ENCODE assay signal across 16 mouse cellular contexts in genomic region chr8:13503936-13504606, GRCm38 (mm10). TPM values are rescaled to one million over a fixed set of nuclear protein-coding genes. Genes with fewer than 3 reads are reported as not detected.
A peak's percentile ranks its signal among the peaks of the same experiment; 100 is the strongest.
DNase-seq lines count a peak whose midpoint lies in the region; ATAC-seq and TF ChIP-seq lines count a peak whose summit lies in the region.
"Had no signal": no experiment of that assay in that cellular context is flagged by ENCODE, and none has a peak within 500 bp of the region (broad histone marks: within the 10 kb centered on the region; RNA-seq: fewer than 3 reads in every experiment).

No protein-coding gene starts in this region.

- no peak for DNase-seq in heart, postnatal 0 days (ENCODE audit: low spot score)
- DNase-seq in heart, postnatal 14 days, result no peak
- peak; percentile 81 for DNase-seq in 3T3-L1 (ENCODE audit: low read depth, low spot score)
- no peak for DNase-seq in Patski (ENCODE audit: low read depth, low spot score)
- no peak for DNase-seq in urinary bladder, postnatal 4 days (ENCODE audit: low spot score in 2 of 2)
- DNase-seq in T-cell, adult 2 months (ENCODE audit: low spot score), result no peak
- no peak for DNase-seq in spleen, postnatal 14 days (ENCODE audit: low spot score in 2 of 2)
- DNase-seq: cerebellum, postnatal 25 days; lung, postnatal 10 days had no signal

- H3K4me2 ChIP-seq in heart, postnatal 0 days (ENCODE audit: low read depth, low read length), result no peak overlapping the region
- H3K4me2 ChIP-seq in intestine, embryonic 15.5 days (replicated peaks), result no peak overlapping the region
- H3K4me2 ChIP-seq: hindbrain, embryonic 13.5 days; limb, embryonic 12.5 days had no signal

- no peak overlapping the region for H3K27ac ChIP-seq in heart, postnatal 0 days (ENCODE audit: low read depth)
- peak overlapping the region; percentile 1 for H3K27ac ChIP-seq in intestine, embryonic 15.5 days
- H3K27ac ChIP-seq: hindbrain, embryonic 13.5 days; limb, embryonic 12.5 days had no signal

- CTCF ChIA-PET in Patski (lab: Charles Lee), result interaction anchor here (1.0 to 2.2 kb wide), 3 partner anchors 9 to 45 kb away, joined by 3 to 11 read pairs (median 4); no protein-coding TSS in a partner anchor

- H3K36me3 ChIP-seq in heart, postnatal 0 days (replicated peaks; ENCODE audit: control insufficient read depth, insufficient read depth, low read length), result no peaks in the 10 kb centered on the region
- no peaks in the 10 kb centered on the region for H3K36me3 ChIP-seq in intestine, embryonic 15.5 days
- H3K36me3 ChIP-seq: hindbrain, embryonic 13.5 days; limb, embryonic 12.5 days had no signal

- POLR2A ChIA-PET in Patski (lab: Charles Lee), result interaction anchor here (0.9 kb wide), 1 partner anchor 12 kb away, joined by 6 read pairs; no protein-coding TSS in a partner anchor

- 55% methylated on average over 8 of the region's 8 CpGs for WGBS in heart, postnatal 0 days
- WGBS in intestine, embryonic 15.5 days, result 63% methylated on average over 8 of the region's 8 CpGs

- H3K4me3 ChIP-seq in heart, postnatal 0 days (ENCODE audit: low read depth, low read length), result no peak overlapping the region
- no peak overlapping the region for H3K4me3 ChIP-seq in intestine, embryonic 15.5 days (replicated peaks)
- H3K4me3 ChIP-seq: hindbrain, embryonic 13.5 days; limb, embryonic 12.5 days; myocyte had no signal

- peak; percentile 0; the same call in 1 of the 2 replicates for TF ChIP-seq CTCF in heart, postnatal 0 days (IDR thresholded peaks at IDR 0.05; ENCODE audit: low read depth)
- peak; percentile 16 for TF ChIP-seq CTCF in Patski (IDR thresholded peaks at IDR 0.05)

- no peaks in the 10 kb centered on the region for H3K9me3 ChIP-seq in heart, postnatal 0 days (replicated peaks; ENCODE audit: control insufficient read depth, low read length)
- H3K9me3 ChIP-seq in intestine, embryonic 15.5 days, result no peaks in the 10 kb centered on the region
- H3K9me3 ChIP-seq: hindbrain, embryonic 13.5 days; limb, embryonic 12.5 days had no signal

- no peak overlapping the region for H3K9ac ChIP-seq in heart, postnatal 0 days (replicated peaks; ENCODE audit: low read depth, low read length)
- no peak overlapping the region for H3K9ac ChIP-seq in intestine, embryonic 15.5 days
- H3K9ac ChIP-seq: hindbrain, embryonic 13.5 days; limb, embryonic 12.5 days had no signal

- peaks cover 13% of the 10 kb centered on the region for H3K4me1 ChIP-seq in heart, postnatal 0 days (ENCODE audit: control insufficient read depth, insufficient read depth)
- H3K4me1 ChIP-seq in intestine, embryonic 15.5 days (replicated peaks), result peaks cover 21% of the 10 kb centered on the region
- H3K4me1 ChIP-seq: hindbrain, embryonic 13.5 days; limb, embryonic 12.5 days had no signal

- intact Hi-C loops in heart, postnatal 14 days (cut with DNase I), result no loop called here

- TF ChIP-seq EP300 in heart, postnatal 0 days (IDR thresholded peaks at IDR 0.05; ENCODE audit: low read depth), result no peak

- no peak for ATAC-seq in heart, postnatal 0 days (ENCODE audit: insufficient read depth, low read depth)
- ATAC-seq in Patski, result peak; percentile 51
- no peak for ATAC-seq in intestine, embryonic 15.5 days

- in situ Hi-C loops in Patski (cut with MboI; ENCODE audit: low pct_unique_long_range_greater_than_20kb), result no loop called here

- H3K27me3 ChIP-seq in heart, postnatal 0 days (ENCODE audit: control insufficient read depth, insufficient read depth, low read length), result no peaks in the 10 kb centered on the region
- no peaks in the 10 kb centered on the region for H3K27me3 ChIP-seq in Patski
- no peaks in the 10 kb centered on the region for H3K27me3 ChIP-seq in intestine, embryonic 15.5 days (replicated peaks)
- H3K27me3 ChIP-seq: hindbrain, embryonic 13.5 days had no signal

RNA-seq across cellular contexts. Expression of gene Gas6, which starts 9.8 kb away (rescaled TPM):
- total RNA-seq in heart, postnatal 0 days (2014; rRNA removed; ENCODE audit: low replicate concordance), result 275 and 304 TPM in 2 replicates
- polyA plus RNA-seq in heart, postnatal 0 days (2015; fragmentation: Nextera tagmentation; extraction: Ambion mirVana), result 175 and 179 TPM in 2 replicates
- total RNA-seq in heart, postnatal 14 days (2021), result 100 to 1,000 TPM; 121 to 122 TPM
- polyA plus RNA-seq in Patski (2021), result 101 TPM
- 50.9 and 57.8 TPM in 2 replicates for polyA plus RNA-seq in intestine, embryonic 15.5 days (2015; fragmentation: Nextera tagmentation; extraction: Ambion mirVana)

RNA-seq across cellular contexts. Expression of gene 1700029H14Rik, which starts 58.2 kb away (rescaled TPM):
- not detected in 2 replicates for total RNA-seq in heart, postnatal 0 days (2014; rRNA removed; ENCODE audit: low replicate concordance)
- polyA plus RNA-seq in heart, postnatal 0 days (2015; fragmentation: Nextera tagmentation; extraction: Ambion mirVana), result not detected in 2 replicates
- total RNA-seq in heart, postnatal 14 days (2021), result not detected
- polyA plus RNA-seq in Patski (2021), result not detected
- polyA plus RNA-seq in intestine, embryonic 15.5 days (2015; fragmentation: Nextera tagmentation; extraction: Ambion mirVana), result not detected in 2 replicates
- total RNA-seq: gastrocnemius, adult 18-20 months had no signal
- polyA plus RNA-seq: brain, embryonic 14.5 days; hindbrain, embryonic 13.5 days; large intestine, adult 2 months; limb, embryonic 12.5 days; myocyte had no signal
